Mouse (Mus musculus) adrenal gland, postnatal 10 days (tissue): ENCODE measurements at regions not wholly inside any gene's neighbourhood (a gene's known extent, or its start where the extent isn't known, plus 50 kb on each side); places are given as distances from the start of the nearest gene placed in this dataset.
A peak's percentile ranks its signal among the peaks of the same experiment; 100 is the strongest.

Experiments used
- DNase-seq: peaks from one replicate; pipeline ENCODE4 v3.0.0; 2021; ENCODE audit warnings: mixed read lengths

DNA sequence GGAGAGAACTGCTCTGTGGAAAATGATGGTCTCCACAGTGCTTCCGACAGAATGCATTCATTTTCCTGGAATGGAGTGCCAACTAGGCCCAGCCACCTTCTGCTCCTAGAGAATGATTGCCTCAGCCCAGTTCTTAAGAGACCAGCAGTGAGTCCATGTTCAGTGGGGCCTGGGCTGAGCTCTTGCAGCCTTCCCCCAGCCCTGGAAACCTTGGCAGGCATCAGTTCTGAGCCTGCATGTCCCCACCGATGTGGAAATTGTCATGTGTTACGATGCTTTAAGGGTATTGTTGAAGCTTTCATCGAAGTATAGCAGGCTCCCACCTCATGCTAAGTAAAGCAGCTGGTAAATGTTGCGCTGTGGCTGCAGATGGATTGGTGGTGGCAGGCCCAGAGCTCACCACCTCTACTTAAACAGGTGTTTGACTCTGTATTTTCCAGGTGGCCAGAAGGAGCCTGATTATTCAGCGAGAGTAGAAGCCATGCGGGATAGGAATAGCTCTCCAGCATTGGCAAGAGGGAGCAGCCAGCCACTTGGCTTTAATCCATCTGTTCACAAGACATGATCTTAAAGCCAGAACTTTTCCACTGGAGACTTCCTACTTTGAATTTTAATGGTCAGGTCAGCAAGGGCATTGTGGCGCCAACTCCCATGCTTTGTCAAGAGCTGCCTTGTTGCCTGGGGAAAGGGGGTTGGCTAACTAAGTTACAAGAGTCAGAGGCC lies 437.5 kb downstream of the Meis1 start:
- peak; percentile 46 for DNase-seq

DNA sequence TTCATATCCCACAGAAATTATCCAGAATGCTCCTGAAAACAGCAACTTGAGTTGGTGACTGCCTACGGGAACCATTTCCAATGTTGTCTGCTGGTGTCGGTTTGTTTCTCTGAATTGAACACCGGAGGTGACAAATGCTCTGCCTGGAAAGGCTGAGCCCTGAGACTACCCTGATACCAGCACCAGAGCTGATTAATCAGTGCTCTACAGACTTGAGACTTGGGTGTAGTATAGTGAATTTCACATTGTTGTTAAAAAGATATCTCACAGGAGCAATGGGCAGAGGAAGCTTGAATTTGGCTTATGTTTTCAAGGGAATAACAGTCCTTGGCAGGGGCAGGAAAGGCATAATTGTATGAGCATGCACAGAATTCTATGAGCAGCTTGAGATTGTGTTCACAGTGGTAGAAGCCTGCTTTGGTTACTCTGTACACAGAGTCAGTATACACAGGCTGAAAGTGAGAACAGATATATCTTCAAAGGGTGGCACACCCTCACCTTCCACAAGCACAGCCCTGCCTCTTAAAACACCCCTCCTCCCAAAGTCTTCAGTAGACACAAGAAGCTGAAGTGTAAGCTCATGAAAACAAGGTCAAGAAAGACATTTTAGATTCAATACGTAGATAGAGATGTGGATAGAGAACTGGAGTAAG lies 447.1 kb downstream of the Meis1 start:
- DNase-seq: no peak

DNA sequence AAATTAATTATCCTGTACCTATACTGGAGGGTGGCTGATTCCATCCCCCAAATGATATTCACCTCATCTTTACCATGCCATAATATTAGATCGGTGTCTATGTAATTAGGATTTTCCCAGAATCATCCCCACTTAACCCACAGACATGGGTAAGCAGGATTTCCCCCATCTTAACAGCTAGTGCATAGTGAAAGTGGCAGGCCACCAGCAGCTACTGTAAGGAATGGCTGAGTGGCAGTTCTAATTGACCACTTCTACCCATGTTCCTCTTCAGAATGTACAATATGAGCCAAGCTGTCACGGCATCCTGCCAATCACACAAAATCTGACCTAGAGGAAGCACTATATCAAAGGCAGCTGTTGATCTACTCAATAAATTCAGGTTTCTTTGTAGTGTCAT lies 455.8 kb downstream of the Meis1 start:
- DNase-seq: no peak

DNA sequence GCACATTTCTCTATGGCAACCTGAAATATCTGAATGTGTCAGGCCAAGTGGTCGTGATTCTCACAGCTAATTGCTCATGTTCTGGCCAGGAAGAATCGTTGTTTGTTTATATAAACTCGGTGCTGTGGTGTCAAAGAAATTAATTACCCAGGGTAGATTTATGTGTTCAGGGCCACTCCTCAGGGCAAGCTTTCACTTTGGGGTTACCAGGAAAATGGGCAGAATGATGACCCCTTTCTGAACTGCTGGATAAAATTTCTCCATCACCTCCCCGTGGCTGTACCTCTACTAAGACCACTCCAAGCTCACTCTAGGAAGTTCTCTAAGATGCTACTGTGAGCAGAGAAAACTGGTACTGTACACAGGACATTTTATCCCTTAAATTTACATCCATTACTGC lies 460.1 kb downstream of the Meis1 start:
- no peak for DNase-seq

DNA sequence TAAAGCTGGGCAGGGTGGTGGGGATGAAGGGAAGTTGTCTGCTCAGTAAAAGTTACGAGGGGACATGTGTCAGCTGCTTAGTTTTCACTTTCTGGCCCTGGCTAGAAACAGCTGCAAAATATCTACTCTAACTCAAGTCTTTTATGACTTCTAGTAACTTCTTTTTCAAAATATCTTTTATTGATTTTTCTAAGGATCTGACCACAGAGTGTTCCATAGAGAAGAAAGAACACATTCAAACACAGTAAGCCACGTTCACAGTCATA lies 483.3 kb downstream of the Meis1 start:
- DNase-seq: no peak

DNA sequence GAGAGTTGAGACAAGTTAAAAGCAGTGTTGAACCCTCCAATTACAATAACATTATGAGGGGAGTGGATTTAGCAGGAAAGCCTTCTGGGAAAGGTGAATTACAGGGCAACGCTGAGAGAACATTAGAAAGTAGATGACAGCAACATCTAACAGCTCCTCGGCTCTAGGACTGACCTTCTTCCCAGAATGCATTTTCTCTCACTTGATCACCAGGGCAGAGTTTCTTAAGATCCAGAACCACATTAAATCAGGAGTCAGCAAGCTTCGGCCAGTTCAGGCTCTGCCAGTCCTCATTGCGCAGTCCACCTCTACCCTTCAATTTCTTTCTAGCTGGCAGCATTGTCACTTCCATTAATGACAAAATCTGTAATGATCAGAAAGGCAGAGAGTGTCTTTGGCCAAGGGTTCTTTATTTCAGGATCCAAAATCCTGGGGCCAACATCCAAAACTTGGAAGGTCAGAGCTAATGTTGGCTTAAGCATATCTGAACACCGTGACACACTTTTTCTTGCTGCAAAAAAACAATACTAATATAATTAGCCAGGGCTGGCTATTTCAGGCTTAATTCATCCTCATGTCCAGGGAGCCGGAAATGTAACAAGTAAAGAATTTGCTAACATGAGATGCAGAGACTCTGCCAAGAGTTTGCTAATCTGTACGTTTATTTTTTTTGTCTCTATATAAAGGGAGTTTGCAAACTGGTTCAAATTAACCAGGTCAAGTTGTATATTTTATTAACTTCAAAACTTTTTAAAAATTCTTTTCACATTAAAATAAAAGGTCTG lies 483.8 kb downstream of the Meis1 start:
- DNase-seq: peak; percentile 17

DNA sequence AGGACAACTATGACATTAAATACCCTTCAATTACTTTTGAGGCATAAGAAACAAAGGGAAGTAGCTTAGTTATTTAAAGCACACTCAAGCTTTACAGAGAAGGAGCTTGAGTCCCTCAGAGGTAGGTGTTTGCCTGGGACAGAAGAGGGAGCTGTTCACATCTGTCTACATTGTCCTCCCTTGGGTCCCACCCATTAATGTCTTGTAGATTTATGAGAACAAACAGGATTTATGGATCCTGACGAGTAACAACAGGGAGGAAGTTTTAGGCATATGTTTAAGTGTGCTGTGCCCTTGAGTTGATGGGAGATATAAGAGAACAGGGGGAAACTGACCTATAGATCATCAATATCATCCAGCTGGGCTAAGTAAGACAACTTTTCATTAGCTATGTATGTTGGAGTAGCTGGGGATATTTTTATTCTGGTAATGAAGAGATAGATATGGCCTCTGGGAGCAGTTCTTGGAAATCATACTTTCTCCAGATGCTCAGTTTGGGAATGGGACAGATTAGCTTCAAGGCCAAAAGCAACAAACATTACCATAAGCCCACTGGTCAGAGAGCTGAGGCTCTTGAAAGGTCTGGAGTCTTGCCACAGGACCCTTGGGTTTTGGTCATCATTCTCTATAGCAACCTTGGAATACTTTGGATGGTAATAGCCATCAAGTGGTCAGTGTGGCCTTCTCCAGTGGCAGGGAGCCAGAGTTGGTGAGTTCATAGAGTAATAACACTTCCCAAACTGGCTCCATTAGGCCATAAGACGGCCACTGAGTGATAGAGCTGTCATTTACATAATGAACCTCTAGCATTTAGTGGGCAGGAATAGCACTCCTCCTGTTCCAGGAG lies 487.3 kb downstream of the Meis1 start:
- peak; percentile 16 for DNase-seq

DNA sequence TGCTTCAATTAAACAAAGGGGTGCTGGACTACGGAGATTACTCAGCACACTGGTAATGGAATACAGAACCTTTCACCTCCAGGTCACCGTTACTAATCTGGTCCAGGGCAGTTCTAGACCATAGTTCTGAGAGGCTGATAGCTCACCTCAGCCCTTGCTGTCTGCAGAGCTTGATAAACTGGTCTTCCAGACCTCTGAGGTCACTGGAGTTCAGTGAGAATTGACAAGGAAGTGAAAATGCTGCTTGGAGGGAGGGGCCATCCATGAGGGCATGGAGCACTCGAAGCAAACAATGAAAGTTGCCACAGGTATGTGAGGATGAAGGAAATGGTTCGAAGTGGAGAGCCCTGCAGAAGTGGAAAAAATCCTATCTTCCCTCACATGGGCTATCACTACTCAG lies 490.2 kb downstream of the Meis1 start:
- DNase-seq: no peak

DNA sequence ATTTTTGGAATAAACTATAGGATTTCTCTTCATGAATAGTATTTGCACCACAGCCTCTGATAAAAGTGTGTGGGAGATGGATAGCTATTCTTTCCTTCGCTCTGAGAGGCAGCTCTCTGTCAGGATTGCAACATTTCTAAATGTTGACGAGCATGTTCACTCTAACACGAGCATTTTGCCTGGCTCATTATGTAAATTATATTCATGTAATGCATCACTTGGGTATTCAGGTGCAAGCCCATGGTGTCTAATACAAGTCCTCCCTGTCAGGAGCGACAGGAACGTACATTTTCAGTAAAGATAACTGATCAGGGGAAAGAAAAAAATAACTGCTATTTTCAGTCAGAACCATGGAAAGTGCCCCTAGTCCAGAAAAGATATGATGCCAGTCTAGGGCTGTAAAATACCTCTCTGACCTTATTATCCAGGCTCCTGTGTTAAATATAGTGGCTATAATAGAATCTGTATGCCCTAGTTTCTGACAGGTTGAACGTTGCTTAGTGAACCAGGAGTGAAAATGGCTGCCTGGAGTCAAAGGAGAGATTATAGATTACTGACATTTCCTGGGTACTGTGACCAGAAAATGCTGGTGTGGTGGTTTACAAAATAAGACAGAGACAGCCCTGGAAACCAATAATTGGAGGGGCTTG lies 523.6 kb downstream of the Meis1 start:
- DNase-seq: no peak

DNA sequence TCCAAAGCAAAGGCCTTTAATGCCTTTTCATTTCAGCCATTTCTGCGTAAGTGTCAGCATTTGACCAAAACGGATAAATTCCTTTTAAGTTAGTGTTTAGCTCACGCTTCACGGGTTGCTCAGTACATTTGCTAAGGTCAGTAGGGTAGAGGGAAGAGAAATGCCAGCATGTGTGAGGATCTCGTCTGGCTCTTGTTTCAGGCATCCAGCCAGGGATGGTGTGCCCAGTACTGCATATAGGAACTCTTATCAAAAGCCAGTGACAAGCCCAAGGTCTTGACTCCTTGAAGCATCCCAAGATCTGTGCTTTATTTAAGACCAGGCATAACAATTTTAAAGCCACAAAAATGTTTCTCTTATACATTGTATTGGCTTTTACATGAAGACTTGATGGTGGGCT lies 524.8 kb downstream of the Meis1 start:
- peak; percentile 4 for DNase-seq

DNA sequence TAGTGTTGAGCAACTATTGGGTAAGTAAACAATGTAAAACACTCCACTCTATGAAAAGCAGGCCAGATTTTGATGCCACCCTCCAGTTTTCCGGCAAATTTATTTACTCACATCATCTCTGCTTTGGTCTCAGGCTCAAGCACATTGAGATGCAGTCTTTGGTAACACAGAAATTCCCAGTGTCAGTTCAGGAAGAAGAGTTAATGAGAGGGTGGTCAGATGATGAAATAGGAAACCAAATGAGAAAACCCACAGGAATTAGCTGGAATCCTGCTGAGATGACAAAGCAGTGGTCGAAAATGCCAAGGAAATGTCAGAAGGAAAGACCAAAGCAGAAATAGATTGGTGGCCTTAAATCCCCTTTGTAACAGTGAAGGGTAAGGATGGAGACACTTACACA lies 525.7 kb downstream of the Meis1 start:
- no peak for DNase-seq

DNA sequence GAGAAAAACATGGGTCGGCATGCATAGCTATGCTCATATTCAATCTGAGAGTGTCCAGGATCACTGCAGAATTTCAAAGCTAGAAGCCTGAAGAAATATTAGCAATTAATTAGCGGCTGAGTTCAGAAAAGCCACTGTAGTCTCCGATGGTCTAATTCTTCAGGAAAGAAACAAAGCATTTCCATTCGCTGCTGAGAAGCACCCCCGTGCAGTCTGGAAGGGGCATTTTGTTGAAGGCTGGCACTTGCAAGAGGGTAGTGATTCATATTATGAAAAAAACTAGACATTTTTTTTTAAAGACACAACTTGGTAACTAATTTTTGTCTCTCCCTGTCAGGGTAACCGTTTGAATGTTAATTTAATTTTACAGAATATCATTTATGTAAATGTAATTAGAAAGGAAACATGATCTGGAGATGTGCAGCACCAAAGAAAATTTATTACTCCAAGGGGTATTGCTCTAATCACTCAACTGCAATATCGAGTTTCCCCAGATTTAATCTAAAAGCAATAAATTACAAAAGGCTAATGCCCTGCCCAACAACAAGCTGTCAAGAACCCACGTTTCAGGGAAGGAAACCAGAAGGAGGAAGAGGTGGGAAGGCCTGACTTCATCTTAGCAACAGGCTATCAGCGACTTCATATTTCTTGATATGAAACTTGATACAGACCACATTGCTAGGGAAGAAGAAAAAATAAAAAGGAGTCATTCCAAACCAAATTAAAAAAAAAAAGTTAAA lies 529.1 kb downstream of the Meis1 start:
- DNase-seq: no peak

DNA sequence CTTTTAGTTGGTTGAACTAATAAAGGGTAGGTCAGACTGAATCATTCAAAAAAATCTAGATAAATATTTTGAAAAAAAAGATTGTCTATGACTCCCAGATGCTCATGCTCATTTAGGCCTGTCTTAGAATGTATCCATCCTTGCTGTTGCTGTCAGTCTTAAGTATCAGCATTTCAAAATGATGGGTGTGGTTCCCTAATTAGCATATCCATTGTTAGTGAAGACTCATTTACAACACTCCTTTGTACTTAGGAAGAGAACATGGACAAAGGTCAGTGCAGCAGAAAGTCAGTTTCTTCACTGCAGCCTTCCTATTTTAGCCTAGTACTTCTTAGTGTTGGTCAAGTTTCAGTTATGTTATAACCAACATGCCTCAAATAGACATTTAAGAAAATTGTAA lies 525.2 kb upstream of the Etaa1 start:
- no peak for DNase-seq

DNA sequence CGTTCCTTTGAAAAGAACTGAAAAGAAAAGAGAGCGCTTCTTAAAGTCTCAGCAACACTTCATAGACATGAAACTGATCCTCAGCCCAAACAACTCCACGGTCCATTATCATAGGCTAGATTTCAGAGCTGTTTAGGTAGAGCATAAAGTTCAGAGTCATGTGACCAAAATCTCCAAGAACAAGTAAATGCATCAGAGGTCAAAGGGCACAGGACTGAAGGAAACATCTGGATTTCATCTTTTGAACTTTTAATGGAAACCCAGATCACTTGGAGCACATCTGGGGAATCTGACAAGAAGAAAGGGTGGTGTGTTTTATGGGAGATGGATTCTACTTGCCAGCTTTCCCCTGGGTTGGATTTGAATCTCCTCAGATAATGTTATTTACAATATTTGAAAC lies 497.6 kb upstream of the Etaa1 start:
- no peak for DNase-seq

DNA sequence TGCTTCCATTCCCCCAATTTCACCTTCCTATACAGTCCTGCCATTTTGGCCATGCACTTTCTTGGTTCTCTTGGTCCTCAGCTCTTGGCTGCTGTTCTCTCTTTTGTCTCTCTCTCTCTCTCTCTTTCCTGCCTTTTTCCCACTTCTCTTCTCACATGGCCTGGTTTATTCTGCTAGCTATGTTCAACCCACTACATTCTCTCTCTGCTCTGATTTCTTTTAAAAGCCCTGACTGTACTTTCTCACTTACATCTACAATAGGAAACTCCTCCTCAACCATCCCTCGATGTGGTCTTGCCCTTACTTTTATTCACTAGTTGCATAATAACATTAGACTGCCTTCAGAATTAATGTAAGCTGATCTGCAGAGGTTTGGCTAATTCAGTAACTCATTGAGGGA lies 495.2 kb upstream of the Etaa1 start:
- no peak for DNase-seq

DNA sequence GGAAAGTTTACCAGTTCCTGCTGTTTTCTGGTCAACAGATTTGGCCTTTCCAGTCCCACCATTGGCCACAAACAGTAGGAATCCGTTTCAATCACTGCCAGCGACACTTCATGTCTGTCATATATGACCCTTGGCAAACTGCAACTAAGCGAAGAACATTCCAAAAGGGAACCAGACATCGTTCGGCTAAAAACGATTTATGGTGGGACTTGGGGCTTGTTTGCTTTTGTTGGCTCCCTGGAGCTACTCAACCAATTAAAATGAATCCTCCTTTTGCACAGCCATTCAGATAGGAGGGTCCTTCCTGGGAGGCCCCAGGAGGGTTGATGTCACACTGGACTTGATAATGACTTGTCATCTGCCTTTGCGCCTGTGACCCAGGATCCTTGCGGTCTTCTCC lies 490.9 kb upstream of the Etaa1 start:
- DNase-seq: no peak

DNA sequence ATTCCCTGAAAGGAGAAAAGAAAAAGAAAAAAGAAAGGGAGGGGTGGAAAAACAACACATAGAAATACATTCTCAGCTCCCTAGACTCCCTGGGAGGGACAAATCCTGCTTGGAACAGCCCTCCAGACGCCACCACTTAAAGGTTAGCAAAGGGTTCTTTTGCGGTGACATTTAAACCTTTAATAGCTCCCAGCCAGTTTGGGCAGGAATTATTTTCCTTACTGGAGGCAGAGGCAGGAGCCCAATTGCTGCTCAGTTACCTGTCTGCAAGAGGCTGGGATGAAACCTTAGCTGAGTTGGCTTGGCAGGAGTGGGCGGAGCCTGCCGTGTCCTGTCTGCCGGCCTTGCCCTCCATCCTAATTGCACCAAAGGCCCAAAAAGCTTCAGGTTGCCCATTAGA lies 490.4 kb upstream of the Etaa1 start:
- no peak for DNase-seq

DNA sequence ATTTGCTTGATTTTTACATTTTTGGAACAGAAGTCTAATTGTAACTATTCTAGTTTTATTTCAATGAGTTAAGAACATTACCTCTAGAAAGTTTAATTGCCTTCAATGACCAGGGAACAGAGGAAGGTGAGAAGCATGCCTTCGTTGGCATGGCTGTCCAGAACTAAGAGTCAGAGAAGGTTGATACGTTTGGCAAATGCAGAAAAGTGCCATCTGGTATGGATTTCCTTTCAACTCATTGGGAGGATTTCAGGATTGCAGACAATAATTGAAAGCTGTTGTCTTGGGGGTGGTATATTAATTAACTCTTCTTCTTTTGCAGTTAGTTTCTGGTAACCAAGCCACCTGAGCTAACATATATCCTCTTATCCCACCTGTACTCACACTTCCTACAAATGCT lies 489.5 kb upstream of the Etaa1 start:
- DNase-seq: no peak

DNA sequence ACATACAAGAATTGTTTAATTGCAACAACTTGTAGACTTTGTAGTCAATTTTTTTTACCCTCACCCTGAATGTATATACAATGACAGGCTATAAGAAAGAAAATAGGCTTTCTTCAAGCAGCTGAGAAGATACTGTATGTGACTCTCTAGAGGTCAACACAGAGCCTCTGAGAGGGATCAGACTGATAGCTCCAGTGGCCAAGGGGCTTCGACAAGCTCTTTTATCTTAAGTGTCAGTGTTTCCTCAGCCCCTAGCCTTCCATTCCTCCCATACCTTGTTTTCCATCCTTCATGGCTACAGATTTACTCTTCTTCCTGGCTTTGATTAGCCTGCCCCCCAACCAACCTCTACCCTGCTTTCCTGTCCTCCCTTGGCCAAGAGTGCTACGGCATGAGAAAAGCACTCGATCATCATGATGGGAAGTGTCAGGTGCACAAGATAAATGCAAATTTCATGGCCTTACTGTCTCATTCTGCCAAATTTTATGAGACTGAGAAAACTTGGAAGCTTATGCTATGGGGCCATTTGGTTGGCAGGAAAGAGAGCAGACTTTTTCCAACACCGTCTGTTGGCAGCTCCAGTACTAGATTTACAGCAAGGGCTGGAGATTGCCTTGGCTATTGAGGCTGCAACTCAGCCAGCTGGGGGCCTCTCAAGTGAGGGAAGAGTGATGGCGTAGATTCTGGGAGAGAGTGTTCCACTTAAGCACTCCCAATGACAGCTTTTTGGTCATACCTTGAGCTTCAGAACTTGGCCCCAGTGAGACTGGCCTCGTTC lies 484.3 kb upstream of the Etaa1 start:
- DNase-seq: peak; percentile 29

DNA sequence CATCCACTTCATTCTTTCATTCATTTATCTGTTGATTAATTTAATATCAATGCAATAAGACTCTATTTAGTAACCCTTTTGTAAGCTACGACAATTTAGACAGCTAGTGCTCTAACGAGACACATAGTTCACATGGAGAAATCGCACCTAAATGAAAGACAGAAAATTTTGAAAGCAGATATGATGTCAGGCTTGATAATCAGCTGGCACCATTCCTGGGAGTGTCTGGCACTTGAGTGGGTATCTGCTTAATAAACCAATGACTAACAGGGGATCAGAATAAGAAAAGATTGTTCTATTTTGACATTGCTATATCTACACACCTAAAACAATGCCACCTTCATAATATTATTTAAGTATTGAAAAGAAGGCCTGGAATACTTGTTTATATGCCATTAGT lies 467.4 kb upstream of the Etaa1 start:
- no peak for DNase-seq

DNA sequence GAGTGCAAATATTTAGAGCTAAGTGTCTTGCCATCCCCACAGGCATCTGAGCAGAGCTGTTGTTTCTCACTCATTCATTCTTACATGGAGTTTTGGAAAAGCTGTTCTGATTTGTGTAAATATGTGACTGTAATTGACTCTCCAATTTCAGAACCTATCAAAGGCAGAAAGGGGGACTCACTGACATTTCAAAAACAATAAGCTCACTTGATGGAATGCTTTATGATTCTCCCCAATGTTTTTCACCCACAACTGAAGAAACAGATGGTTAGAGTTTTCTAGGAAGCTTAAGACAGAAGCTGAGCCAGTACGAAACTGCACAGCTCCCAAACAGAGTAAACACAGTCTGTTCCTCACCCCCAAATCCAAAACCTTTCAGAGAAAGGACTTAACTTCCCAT lies 460.1 kb upstream of the Etaa1 start:
- no peak for DNase-seq
